Mouse (Mus musculus): ENCODE measurements around the gene Hist1h3g.

GRCm38 (mm10) chr13:23583387-23584068 is 48.3 kb downstream of the Hist1h3g start:
- no peak for TF ChIP-seq CTCF (IDR thresholded peaks at IDR 0.05; ENCODE audit: control insufficient read depth, insufficient read depth, insufficient read length)
- no peak for TF ChIP-seq CEBPB (IDR thresholded peaks at IDR 0.05; ENCODE audit: low read depth)
- TF ChIP-seq MYOD1 (IDR thresholded peaks at IDR 0.05; ENCODE audit: control insufficient read depth, insufficient read length, low read depth), result no peak

All from C2C12 (cell line).